Mouse (Mus musculus) right cerebral cortex, postnatal 14 days (tissue): ENCODE measurements around the gene Rnf123.

Experiments
- DNase-seq: peaks from one replicate; pipeline ENCODE4 v3.0.0; 2022

The Rnf123 gene

DNA sequence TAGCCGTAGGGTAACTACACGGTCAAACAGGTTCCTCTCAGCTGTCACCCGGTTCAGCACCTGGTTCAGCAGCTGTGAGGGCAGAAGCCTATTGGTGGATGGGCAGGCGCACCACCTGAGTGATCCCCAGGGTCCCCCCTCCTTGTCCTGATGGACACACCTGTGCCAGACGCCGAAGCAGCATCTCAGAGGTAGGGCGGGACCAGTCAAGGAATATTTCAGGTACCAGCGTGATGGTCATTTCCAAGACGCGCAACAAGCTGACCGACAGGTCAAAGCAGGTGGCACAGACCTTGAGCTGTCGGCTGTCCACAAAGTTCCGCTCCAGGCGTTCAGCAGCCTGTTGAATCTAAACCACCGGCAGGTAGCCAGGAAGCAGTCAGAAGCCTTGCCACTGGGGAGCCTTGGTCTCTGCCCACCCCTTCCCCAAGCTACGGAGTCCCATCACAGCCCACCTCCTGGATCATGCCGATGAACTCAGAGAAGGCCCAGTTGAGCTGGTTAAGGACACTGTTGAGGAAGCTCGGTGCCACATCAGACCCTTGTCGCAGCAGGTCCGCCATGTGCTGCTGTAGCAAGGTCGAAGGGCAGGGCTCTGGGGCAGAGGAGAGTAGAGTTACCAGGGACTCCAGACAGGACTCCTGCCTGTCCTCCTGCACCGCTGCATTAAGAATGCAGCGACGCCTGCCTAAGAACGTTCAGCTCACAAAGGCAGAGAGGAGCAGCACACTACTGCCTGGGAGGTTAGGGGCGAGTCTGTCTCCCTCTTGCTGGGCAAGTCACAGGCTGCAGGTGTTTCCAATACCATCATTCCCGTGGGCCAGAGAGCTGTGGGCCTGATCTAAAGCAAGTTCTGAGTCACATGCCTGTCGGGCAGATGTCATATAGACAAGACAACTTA lies 26.5 kb downstream of the Rnf123 start:
- DNase-seq: no peak

DNA sequence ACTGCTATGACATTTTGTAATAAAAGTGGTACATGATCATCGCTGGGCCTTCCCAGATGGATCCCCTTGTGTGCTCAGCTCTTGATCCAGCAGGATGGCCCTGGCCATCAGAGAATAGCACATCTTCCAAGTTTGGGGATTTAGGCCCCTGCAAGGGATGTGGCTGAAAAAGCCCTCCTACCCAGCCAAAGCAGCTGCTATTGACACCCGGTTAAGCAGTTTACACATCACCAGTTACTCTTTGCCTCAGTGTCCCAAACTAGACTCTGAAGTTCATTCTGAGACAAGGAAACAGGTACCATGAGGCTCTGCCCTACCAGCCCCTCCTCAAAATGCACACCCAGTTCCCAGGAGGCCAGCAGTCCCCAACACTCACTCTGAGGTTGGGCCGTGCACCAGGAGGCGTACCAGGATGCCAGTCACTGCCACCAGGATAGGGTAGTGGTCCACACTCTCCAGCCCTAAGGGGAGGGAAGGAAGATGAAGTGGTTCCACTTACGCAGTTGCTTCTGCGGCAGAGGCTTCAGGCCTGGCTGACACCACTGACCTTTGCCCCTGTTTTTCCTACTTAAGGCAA lies 27.4 kb downstream of the Rnf123 start:
- DNase-seq: no peak

DNA sequence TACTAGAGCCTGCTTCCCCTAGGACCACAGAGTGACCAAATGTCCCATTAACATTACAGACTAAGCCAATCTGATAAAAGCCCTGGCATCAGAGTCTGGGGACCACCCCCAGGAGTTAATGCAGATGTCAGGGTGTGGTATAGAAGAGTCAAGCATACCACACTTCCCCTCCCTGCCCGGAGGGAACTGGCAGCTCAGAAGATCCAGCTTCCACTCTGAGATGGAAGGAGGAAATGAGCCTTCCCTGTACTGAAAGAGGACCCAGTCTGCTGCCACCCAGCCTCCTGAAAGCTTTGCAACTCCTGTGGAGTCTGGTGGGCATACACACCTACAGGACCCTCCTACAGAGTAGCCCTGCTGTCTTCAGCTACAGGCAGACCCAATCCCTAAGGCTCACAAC lies 28.1 kb downstream of the Rnf123 start:
- DNase-seq: no peak

DNA sequence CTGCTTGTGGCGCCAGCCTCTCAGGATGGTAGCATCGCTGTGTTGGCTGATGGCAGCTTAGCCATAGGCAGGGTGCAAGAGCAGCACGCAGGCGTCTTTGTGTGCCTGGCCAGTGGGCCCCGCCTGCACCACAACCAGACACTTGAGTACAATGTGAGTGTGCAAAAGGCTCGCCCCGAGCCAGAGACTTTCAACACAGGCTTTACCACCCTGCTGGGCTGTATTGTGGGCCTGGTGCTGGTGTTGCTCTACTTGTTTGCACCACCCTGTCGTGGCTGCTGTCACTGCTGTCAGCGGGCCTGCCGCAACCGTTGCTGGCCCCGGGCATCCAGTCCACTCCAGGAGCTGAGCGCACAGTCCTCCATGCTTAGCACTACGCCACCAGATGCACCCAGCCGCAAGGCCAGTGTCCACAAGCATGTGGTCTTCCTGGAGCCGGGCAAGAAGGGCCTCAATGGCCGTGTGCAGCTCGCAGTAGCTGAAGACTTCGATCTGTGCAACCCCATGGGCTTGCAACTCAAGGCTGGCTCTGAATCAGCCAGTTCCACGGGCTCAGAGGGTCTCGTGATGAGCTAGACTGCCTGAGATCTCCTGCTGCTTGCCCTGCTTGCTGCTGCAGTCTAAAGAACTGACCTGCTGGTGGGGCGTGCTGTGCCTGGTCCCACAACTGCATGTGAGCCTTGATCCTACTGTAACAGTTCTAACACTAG lies 28.7 kb downstream of the Rnf123 start:
- DNase-seq: no peak

DNA sequence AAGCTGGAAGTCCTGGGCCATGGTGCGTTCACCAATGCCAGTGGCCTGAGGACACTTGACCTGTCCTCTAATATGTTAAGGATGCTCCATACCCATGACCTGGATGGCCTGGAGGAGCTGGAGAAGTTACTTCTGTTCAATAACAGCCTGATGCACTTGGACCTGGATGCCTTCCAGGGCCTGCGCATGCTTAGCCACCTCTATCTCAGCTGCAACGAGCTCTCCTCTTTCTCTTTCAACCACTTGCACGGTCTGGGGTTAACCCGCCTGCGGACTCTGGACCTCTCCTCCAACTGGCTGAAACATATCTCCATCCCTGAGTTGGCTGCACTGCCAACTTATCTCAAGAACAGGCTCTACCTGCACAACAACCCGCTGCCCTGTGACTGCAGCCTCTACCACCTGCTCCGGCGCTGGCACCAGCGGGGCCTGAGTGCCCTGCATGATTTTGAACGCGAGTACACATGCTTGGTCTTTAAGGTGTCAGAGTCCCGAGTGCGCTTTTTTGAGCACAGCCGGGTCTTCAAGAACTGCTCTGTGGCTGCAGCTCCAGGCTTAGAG lies 29.4 kb downstream of the Rnf123 start:
- no peak for DNase-seq

DNA sequence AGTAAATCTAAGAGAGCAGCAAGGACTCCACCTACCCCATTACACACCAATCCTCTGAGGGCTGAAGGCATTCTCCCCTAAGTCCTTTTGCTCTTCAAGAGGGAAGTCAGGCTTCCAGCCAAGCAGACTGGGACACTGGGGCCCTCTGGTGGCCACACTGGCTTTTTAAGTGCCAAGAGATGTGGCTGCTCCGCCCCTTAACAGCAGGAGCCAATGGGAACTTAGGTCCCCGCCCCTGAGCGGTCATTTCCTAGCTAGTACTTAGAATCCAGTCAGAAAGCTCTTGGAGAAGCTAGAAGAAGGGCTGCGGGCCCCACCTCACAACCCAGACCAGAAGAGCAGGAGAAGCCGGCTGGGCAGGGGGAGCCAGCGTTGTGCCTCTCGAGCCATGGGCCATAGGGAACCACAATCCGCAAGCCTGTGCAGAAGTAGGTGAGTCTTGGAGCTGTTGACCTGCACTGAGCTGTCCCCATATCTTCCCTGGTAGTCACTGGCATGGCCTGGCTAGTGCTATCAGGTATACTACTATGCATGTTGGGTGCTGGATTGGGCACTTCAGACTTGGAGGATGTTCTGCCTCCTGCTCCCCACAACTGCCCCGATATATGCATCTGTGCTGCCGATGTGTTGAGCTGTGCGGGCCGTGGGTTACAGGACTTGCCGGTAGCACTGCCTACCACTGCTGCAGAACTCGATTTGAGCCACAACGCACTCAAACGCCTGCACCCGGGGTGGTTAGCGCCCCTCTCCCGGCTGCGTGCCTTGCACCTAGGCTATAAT lies 30.1 kb downstream of the Rnf123 start, which contains the start of gene Amigo3:
Gene Amigo3, plus strand, starts transcription at position 275 of the 780 bp plus-strand sequence.
- peak; percentile 96 for DNase-seq

DNA sequence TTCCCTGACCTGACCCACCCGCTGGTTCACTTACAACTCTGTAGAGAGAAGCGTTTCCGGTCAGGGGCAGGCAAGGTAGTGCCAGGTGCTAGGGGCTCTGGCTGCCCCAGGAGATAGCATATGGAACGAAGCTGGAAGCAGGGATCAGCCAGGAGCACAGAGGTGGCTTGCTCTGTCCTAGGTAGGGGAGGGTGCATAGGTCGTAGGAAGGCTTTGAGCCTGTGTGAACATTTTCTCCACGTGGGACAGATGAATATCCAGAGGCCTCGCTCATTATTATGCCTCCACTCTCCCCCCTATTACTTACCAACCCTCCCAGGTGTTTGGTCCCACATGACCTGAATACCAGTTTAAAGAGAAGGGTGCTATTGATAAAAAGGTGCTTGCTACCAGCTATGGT lies 30.7 kb downstream of the Rnf123 start:
- no peak for DNase-seq

DNA sequence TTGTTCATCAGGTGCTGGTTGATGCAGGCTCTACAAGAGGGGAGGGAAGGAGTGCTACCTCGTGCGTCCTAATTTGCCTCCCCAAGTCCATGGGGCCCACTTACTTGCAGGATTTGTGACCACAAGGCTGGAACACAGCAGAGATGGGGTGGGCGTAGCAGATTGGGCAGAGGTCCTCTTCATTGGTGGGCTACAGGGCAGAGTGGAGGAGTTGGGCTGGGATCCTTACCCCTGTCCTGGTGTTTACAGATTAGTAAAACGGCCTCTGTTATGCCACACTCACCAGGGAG lies 31.3 kb downstream of the Rnf123 start:
- DNase-seq: no peak

DNA sequence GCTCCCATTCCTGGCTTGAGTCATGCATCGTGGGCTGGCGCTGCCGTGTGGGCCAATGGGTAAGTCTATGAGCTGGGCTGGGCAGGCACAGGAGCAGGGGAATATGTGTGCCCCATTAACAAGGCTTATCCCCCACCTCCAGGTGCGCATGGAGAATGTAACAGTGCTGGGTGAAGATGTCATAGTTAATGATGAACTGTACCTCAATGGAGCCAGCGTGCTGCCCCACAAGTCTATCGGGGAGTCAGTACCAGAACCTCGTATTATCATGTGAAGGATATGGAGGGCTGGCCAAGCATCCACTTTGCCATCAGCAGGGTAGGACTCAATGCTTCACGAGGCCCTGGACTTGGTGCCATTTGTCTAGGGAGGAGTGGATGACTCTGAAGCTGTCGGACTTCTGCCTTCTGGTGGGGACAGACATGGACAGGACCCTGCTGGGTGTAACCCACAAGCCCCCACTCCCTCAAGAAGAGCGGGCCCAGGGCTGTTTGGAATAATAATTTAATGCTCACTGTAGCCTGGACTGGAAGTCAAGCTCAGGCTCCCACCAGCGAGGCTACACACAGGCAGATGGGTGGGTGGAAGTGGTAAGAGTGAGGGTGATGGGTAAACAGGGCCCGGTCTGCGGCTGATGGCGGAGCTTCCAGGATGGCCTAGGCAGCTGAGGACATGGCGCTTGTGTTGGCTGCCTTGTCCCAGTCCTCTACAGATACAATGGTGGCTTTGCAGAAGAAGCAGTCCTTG lies 31.8 kb downstream of the Rnf123 start:
- DNase-seq: no peak

DNA sequence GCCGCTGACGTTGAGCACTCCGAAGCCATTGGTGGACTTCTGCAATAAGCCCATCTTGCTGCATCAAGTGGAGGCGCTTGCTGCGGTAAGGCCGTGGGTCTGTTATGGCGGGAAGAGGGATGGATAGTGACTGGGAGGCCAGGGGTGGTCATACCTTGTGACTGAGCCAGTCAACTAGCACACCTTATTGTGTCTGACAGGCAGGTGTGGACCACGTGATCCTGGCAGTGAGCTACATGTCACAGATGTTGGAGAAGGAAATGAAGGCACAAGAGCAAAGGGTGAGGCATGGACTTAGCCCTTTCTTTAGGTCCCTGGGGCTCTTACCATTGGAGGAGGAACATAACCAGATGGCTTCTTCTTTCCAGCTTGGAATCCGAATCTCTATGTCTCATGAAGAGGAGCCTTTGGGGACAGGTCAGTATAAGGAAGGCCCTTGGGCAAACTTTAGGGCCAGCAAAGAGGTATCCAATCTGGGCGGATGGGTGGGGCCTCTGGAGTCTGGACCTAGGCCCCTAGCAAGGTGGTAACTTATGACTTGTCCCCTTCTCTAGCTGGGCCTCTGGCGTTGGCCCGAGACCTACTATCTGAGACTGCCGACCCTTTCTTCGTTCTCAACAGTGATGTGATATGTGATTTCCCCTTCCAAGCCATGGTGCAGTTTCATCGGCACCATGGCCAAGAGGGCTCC lies 33.4 kb downstream of the Rnf123 start:
- DNase-seq: no peak

DNA sequence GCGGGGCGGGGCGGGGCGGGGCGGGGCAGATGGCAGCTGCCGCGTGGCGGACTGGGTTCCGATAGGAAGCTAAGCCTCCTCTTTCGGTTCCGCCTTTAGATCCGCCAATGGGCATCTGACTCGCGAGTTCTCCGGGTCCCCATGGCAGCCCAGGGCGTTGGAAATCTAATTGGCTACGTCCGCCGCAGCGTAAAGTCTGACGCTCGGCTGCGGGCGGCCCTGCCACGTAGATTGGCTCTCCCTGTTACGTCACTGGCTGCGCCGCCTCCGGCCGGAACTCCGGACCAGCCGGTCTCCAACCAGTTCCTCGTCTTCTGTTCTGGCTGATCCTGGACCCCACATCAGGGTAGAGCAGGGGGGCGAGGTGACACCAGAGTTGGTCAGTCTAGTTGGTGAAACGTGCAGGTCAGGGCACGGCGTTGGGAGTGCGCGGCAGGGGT lies 34.1 kb downstream of the Rnf123 start, which contains the start of gene Gmppb:
Gene Gmppb, plus strand, starts transcription at position 227 of the 440 bp plus-strand sequence.
- peak; percentile 95 for DNase-seq

DNA sequence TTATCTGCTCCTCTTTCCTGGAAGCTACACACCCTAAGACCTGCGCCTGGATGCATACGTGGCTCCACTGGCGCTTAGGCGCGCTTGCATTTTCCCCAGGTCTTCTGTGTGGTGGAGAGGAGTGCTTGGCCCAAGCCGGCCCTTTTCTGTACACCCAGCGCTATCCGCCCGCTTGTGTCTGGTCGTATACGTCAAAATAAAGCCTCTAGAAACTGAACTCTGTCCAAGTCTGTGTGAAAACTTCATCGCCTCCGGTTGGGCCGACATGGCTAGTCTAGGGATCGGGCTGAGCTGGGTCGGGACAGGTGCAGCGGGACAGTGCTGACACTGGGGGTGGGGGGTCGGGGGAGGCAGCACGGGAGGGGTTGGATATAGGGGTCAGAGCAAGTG lies 34.6 kb downstream of the Rnf123 start:
- DNase-seq: no peak

DNA sequence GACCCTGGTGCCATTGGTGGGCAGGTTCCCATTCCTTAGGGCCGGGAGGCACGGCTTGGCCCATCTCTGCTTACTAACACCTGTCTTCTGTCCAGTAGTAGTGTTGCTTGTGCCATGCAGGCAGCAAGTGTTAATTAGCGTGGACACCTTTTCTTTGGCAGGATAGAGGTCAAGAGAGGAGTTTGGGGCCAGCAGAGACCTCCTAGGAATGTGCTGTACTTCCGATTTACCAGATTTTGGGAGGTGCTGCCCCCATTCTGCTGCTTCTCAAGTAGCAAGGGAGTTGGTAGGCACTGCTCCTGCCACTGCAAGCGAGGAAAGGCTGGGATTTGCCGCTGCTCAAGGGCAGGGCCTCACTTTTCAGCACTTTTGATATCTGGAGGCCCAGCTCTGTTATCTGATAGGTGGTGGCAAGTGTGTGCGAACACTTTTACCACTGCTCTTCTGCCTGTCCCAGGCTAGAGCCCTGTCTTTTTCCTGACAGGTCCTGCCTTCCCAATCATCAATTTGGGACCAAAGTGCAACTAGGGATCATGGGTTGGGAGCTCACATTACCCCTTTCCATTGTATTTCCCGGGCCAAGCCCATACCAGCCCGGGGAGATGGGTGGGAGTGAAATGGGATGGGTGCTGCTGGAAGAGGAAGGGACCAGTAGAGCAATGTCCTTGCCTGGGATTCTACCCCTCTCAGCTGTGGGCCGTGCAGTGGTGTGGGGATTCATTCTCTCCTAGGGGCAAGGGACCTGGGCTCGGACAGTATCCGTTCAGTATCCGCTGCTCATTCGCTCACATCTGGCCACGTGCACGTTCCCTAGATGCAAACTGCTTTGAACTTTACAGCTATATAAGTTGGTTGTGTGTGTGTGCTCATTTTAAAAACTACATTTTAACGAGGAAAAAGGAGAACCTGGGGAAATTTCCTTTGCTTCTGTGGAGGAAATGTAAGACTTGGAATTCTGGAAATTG lies 35.3 kb downstream of the Rnf123 start:
- no peak for DNase-seq

DNA sequence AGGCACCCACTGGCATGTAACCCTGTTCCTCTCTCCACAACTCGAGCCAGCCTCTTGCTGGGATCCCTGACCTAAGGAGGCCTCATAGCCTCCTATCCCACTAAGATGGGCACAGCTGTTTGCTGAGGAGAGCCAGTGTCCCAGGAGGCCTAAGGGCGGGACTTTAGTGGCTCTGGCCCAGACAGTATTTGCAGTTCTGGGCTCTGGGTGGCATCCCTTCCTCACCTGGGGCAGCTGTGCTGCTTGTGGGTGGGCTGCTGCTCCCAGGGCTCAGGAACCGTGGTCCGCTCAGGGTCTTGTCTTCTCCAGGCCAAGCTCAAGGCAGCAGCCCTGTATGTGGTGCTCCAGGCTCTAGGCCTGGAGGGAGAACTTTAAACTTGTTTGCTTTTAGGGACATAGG lies 36.6 kb downstream of the Rnf123 start:
- DNase-seq: no peak

DNA sequence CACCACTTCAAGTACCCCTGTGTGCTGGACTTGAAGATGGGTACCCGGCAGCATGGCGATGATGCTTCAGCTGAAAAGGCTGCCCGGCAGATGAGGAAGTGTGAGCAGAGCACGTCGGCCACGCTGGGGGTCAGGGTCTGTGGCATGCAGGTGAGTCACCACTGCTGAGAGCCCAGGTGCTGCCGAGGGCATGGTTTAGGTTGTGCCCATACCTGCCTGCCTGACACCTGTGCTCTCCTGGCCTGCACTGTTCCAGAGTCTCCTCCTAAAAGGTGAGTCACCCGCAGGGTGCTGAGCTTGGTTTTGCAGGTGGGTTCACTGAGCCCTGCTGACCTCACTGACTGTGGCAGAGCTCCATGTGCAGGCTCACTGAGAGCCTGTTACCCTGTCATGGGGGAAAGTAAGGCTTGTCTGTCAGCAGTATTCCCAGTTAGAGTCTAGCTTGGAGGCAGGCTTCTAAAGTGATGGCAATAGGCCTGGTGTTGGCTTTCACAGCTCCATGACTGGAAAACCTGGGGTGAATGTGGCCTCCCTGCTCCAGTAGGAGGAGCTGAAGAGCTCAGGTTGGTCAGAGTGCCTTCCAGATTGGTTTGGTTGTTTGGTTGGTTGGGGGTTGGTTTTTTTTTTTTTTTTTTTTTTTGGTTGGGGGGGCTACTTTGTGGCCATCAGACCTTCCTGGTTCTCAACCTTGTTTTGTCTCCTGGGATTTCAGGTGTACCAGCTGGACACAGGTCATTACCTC lies 38.2 kb downstream of the Rnf123 start:
- DNase-seq: no peak

DNA sequence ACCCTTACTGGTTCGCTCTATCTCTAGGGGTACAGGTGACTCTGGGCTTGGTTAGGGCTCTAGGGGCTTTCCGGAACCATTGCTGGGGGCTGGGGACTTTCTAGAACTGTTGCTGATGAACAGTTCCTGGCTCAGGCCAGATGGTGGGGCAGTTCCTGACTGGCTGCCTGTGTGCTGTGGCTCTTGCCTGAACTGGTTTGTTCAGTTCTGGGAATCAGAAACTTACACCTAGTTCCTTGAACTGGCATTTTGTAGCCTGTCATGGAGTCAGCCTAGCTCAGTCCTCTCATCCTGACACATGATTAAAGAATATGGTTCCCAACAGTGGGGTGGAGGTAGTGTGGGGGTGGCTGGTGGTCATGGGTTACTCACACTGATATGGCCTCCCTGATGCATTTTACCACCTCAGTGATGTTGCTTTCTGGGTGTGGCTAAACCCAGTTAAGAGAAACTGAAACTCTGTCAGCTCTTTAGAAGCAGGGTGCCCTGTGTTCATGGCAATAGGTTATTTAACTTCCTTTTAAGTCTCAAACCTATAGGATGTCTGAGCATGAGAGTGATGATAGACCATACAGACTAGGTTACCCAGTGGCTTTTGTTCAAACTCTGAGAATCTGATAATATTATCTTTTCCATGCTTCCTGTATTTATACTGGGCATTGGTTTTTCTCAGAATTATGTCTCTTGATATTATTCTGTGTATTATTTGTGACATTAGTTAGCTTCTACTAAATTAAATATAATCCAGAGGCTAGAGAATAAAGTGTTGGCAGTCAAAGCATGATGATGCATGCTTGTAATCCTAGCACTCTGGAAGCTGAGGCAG lies 47.6 kb downstream of the Rnf123 start:
- no peak for DNase-seq

DNA sequence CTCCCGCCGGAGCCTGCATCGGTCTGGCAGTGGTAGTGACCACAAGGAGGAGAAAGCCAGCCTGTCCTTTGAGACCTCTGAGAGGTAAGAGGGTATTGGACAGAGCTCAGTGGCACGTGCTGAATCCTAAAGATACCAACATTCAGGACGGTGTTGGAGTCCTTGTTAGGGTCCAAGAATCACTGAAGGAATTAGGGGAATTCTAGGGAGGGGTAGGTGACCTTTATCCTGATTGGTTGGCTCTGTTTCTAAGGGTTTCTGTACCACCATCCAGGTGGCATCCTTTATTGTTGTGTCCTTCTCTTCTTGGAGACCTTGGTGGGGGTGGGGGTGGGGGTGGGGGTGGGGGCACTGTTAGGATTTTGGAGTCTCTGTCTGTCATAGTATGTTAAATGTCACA lies 51.0 kb downstream of the Rnf123 start:
- DNase-seq: no peak

DNA sequence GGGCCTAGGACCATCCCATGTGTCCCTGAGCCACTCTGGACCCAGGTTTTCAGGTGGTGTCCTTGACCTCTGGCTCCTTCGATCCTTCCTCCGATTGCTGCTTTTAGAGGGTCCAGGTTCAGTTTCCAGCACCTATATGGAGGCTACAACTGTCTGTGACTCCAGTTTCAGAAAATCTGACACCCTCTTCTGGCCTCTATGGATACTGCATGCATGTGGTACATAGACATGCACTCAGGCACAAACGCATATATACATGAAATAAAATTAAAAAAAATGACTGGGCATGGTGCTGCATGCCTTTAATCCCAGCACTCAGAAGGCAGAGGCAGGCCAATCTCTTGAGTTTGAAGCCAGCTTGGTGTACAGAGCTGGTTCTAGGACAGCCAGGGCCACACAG lies 55.3 kb downstream of the Rnf123 start:
- DNase-seq: no peak

DNA sequence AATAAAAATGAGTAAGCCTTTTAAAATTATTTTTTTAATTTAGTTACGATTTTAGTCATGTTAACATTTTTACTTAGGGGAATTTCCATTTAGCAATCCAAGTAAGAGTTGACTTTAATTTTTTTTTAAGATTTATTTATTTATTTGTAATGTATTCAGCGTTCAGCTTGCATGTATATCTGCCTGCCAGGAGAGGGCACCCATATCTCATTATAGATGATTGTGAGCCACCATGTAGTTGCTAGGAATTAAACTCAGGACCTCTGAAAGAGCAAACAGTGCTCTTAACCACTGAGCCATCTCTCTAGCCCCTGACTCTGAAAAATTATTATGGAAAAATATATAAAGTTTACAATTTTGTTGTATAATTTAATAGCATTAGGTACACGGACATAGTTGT lies 56.6 kb downstream of the Rnf123 start:
- DNase-seq: no peak
